Mouse (Mus musculus) naive thymus-derived CD4-positive, alpha-beta T cell, adult 2 months (primary cell): Measurements from ENCODE around the gene Cfap74.
"Not testable (repeated sequence)": the region's sequence is repeated elsewhere in the genome, so short reads cannot be mapped to it uniquely, and the experiment has no call there.

Source experiments
- DNase-seq: peaks from one replicate; pipeline ENCODE4 v3.0.0-alpha.2; 2011; ENCODE audit warnings: low read depth

Cfap74 gene

GRCm38 (mm10) chr4:155469590-155470262, 60.7 kb downstream of the Cfap74 start:
- DNase-seq: no peak

GRCm38 (mm10) chr4:155470263-155470953, 61.4 kb downstream of the Cfap74 start:
- DNase-seq: no peak

- no peak for DNase-seq
Measured at GRCm38 (mm10) chr4:155470997-155471396, 62.0 kb downstream of the Cfap74 start.

DNA sequence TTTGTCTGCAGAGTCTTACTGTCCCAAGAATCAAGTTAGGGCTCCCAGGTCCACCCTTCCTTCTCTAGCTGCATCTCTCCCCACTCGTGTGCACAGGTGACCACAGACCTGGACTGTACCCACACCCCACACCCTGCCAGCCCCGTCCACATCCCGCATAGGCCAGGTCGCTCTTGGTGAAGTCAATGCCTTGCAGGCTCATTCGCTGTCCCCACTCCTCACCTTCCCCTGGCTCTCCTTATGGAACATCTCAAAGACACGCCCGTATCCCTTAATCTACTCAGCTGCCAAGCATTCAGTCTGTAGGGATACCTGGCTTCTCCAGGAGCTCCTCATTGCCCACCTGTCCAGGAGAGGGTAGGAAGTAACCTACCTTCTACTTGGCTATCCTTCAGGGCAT, 62.4 kb downstream of the Cfap74 start:
- no peak for DNase-seq

DNA sequence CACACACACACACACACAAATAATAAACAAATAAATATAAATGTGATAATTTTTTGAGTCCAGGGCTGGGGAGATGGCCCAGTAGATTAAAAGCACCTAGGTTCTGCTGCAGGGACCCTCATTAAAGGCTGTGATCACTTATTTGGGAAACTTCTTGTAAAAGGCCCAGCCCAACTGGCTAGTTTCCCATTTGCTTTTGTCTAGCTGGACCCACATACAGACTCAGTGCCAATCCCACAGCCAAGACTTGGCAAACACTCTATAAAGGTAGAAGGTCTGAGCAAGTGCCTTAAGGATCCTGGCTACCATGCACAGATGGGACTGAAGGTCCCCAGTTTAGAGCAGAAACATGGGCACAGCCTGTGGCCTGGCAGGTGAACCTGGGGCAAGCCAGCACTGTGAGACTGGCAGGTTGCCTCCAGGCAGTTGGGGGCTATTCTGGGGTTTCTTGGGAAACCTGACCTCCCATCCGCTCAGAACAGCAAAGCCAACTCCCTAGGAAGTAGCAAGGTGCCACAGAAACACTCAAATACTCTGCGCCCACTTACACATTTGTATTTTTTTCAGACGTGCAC, 63.8 kb downstream of the Cfap74 start:
- DNase-seq: no peak

DNA sequence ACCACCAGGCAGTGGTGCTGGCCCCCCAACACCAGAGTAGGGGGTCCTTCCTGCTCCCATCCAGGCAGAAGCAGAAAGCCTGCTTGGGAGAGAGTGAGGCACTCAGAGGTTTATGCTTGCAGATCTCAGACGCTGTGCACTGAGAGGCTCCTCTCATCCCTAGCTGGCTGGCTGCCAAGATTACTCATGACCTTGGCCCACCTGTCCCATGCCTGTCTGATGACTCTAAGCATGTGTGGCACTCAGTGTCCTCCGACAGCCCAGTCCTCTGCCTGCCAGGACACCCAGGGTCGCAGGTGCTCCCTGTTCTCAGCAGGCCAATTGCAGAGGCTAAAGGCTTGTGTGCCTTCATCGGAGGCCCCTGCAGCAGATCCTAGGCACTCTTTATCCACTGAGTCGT, 64.3 kb downstream of the Cfap74 start:
- no peak for DNase-seq

GRCm38 (mm10) chr4:155473796-155474195, 64.8 kb downstream of the Cfap74 start:
- not testable (repeated sequence) for DNase-seq

DNA sequence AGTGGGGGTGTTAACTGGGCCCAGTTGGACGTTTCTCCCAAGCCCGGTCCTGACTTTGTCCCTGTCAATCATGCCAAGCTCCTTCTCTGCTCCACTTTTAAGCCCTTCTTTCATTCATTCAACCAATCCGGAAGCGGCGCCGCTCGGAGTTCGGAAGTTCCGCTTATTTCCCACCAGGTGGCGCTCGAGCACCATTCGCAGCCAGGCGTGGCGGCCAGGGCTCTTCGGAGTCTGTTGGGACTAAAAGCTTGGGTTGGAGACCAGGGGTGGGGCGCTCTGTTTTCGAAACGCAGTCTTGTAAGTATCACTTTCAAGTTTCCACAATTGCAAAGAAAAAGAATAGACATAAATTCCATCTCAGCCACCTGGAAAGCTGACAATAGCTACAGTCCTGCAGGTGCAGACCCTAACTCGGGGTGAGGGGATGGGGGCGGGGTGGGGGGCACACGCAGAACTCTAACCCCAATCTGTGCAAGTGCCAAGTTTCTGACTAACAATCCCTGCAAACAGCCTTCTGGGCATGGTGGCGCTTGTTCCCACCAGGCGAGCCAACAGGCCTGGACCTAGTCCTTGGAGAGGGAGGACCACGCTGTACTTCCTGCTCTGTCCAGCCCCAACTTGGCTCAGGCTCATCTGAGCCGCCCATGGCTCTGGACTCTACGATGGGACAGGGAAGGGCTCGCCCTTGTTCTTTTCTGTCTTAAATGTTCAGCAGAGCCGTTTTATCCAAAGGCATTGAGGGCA, 72.6 kb downstream of the Cfap74 start:
- DNase-seq: peak; percentile 91

DNA sequence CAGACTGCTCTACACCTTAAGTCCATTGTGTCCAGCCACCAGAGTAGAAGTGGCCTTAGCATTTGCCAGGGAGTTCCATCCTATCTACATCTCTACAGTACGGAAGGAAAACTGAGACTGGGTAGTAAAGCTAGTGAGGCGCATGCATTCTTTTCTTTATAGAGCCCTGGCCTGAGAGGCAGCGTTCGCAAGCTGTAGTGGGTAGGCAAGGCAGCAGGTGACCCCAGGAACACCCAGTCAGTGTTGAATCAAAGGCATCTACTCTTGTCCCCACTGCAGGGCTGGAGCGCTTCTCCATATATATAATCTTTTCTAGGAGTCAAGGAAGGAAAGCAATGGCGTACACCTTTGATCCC, 73.1 kb downstream of the Cfap74 start:
- DNase-seq: no peak

- DNase-seq: no peak
Measured at GRCm38 (mm10) chr4:155482733-155483540, 73.9 kb downstream of the Cfap74 start.

DNA sequence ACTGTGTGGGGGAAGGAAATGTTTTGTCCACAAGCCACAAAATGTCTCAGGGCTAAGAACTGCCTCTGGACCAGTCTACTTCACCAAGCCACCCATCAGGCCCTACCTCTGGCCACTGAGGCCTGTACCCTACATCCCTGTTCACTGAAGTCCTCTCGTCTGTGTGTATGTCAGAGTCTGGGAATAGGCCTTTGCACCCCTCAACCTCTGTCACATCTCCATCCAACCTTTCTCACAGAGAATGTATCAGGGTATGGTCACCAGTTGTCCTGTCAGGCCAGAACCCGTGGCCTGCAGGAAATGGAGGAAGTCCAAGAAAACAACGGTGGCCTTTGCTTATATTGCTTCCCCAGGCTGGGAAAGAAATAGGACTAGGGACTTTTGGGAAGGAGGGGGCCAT, 76.5 kb downstream of the Cfap74 start:
- DNase-seq: no peak

DNA sequence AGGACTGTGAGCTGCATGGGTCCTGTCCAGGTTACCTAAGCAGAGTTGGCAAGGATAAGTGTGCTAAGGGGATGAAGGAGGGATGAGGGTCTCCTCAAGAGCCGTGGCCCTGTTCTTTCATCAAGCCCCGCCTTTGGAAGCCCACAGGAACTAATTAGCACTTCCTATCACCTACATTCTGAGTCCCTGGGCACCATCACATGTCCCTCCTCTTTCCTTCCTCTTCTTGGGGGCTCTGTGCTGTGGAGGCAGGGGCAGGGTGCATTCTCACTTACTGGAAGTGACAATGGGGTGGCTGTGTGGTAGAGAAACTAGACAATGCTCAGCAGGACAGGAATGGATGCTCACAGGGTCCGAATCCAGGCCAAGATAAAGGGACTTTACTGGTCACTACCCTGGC, 78.8 kb downstream of the Cfap74 start:
- no peak for DNase-seq

GRCm38 (mm10) chr4:155488232-155489025, 79.4 kb downstream of the Cfap74 start:
- DNase-seq: no peak

DNA sequence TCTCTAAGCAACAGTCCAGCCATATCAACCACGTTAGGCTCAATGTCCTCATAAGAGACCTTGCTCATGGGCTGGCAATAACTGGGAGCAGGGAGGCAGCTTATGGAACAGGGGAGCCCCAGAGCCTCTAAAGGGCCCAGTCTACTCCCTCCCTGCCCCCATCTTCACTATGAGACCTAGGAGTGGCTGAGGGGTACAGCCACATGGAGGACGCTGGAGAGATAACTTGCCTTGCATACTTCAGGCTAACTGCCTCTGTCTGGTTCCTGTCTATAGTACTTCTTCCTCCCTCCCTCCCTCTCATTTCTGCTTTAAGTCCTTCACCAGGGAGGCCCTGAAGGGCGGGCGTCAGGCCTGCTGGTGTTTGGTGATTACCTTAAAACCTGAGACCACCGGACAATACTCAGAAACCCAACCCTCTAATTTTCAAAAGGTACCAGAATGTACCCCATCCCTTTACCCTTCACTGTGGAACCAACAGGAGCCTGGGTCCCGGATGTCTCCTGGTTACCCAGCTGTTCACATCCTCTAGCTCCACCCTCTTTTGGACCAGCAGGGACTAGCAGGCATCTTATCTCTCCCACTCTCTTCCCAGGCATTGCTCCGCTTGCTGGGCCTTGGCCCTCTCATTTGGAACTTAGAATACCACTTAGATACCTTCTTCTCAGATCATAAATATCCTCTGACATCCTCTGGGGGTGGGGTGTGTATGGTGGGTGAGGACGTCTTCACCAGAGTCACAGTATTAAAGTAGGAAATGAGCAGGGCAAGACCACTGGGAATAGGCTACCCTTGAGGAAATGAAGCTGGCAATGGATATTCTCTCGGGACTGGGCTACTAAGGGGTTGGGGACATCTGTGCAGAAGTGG, 80.3 kb downstream of the Cfap74 start:
- DNase-seq: no peak

- peak; percentile 37 for DNase-seq
Measured at GRCm38 (mm10) chr4:155490456-155490855, 81.5 kb downstream of the Cfap74 start.

GRCm38 (mm10) chr4:155490990-155491504, 82.1 kb downstream of the Cfap74 start, which contains the start of gene Gnb1:
TSS of gene Gnb1 (plus strand) at chr4:155491361.
- DNase-seq: peak; percentile 97

DNA sequence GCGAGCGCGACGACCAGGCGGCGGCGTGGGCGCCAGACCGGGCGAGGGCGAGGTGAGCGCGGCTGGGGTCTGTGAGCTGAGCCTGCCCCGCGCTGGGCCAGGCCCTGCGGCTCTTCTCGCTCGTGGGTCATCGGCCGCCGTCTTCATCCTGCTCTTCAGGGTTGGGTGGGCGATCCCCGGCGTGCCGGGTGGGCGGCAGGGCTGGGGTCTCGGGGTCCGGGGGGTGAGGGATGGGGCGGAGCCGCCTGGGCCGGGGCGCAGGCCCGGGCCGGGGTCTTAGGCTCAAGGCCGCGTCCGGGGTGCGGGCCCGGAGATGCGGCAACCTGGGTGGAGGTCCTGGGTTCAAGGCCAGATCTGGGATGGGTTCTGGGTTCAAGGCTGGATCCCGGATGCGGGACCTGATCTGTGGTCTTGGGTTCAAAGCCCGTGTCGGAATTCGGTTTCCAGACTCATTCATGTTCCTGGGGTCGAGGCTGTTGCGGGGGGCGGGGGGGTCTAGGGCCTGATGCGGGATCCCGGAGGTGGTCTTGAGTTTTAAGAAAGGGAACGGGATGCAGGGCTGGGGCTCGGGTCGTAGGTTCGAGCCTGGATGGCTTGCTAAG, 82.6 kb downstream of the Cfap74 start:
- DNase-seq: peak; percentile 52

DNA sequence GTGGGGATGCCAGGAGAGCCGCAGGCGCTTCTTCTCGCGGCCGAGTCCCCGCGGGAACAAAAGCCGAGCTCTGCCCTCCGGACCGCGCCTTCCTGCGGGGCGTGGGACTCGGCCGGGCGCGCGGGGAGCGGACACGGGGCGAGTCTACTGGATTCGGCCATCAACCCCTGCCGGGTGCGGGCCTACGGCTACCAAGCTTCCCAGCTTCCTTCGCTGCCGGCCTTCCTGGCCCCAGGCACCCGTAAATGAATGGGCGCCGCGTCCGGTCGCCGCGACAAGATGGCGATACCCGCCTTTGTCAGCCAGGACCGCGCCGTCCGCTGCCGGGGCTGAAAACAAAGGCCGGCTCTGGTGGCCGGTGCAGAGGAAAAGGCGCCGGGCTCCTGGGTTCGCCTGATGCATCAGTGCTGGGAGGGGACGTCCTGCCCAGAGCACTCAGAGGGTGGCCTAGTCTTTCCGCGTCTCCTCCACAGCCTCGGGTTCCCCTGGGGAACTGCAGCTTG, 83.2 kb downstream of the Cfap74 start:
- DNase-seq: peak; percentile 61

DNA sequence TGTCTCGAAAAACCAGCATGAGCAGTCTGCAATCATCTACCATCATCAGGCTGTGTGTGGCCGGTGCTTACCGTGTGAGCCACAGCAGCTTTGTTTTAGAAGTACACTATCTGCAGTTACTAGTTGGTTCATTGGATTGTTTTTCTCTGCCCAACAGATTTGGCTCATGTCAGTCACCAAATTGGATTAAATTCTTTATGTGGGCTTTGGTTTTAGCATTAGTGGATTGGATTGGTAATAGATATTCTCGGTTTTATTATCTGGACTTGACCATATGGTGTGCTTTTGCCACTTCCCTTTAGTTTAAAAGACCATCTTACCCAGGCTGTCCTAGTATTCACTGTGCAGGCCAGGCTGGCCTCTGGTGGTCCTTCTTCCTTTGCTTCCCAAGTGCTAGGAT, 85.9 kb downstream of the Cfap74 start:
- no peak for DNase-seq
